Mouse (Mus musculus) 416B (cell line): ENCODE data around the gene Exoc3l.

Experiments
- DNase-seq: peaks from one replicate; pipeline ENCODE4 v3.0.0; 2011; ENCODE audit warnings: low read depth

Exoc3l gene

DNA sequence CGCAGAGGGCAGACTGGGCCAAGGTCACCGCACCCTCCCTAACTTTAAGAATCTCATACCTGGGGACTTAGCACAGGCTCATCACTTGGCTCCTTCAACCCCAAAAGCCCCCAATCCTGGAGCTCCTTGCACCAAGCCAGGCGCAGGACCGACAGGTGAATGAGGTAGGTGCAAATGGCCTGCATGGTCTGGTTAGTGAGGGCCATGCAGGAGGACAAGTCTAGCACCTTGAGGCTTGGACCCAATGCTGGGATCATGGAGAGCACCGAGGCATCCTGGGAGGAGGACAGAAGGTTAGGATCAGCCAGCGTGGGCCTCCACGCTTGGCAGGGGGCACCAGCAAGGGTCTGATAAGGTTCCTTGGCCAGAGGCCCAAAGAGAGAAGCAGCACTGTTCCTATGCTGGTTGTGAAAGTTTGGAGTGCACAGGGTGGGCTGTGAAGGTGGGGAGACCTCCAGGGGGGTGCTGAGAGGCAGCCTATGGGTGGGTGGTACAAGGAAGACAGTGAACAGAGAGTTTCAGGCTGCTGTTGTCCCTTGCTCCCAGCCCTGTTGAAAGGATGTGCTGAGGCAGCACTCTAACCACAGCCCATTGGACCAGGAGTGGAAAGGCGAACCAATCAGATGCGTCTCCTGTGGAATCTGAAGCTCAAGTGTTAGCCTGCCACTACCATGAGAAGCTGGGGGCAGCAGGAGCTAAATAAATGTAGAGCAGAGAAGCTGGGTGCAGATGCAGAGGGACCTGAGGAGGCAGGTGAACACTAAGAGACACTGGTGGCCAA lies 17.9 kb upstream of the Exoc3l start:
- DNase-seq = no peak

GRCm38 (mm10) chr8:105312891-105313481 lies 17.1 kb upstream of the Exoc3l start:
- DNase-seq = no peak

- no peak for DNase-seq
Measured at GRCm38 (mm10) chr8:105311718-105312117, 15.8 kb upstream of the Exoc3l start.

GRCm38 (mm10) chr8:105310118-105310517 lies 14.2 kb upstream of the Exoc3l start:
- no peak for DNase-seq

GRCm38 (mm10) chr8:105309142-105309847 lies 13.4 kb upstream of the Exoc3l start:
- DNase-seq = no peak

GRCm38 (mm10) chr8:105308428-105308827 lies 12.5 kb upstream of the Exoc3l start:
- no peak for DNase-seq

DNA sequence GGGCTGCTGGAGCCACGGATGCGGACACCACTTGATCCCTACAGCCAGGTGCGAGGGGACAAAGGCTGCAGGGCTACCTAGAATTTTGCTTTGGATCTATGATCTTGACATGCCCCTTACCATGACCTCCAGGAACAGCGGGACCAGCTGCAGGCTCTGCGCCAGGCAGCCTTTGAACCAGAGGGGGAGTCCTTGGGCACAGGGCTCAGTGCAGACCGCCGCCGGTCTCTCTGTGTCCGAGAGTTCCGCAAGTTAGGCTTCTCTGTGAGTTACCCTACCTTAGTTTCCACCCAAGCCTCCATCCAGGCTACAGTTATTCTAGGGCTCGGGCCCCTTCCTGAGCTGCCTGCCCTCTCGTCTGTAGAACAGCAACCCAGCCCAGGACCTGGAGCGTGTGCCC lies 11.8 kb upstream of the Exoc3l start:
- no peak for DNase-seq

- no peak for DNase-seq
Measured at GRCm38 (mm10) chr8:105306146-105306691, 10.3 kb upstream of the Exoc3l start.

DNA sequence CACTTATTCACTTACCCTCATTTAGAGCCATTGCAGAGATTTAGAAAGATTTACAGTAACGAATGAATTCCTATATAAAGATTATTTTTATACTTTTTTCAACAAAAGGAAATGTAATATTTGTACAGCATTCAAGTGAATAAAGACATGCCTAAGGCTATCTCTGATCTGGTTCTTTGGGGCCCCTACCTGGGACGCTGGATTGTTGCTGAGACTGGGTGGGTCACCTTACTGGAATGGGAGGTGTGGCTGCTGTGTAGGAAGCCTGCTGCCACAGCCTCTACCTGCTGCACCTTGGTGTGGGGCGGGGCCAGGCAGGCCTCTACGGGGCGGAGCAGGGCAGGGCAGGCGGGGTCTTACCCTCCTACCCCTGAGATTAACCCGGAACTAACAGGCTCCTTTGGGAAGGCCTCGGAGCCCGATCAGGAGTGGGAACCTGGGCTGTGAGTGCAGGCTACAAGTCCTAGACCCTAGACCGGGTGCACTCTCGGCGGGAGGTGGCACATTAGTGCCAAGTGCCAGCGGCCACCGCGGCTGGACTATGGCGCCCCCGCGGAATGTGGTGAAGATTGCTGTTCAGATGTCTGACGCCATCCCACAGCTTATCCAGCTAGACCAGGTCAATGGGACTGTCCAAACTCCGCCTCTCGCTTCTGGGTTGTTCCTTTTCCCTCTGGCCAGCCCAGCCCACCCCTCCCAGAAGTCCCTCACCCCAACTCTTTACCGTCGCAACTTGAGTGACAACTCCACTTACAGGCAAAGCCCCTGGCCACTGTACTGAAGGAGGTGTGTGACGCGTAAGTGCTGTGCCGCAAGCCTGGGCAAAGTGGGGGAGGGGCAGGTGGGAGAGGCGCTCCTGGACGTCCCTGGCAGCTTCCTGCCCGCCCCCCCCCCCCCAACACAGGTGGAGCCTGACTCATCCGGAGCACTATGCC lies 9.6 kb upstream of the Exoc3l start, which contains the start of gene Elmo3:
Gene Elmo3, plus strand, starts transcription at position 391 of the 935 bp plus-strand sequence.
- no peak for DNase-seq

DNA sequence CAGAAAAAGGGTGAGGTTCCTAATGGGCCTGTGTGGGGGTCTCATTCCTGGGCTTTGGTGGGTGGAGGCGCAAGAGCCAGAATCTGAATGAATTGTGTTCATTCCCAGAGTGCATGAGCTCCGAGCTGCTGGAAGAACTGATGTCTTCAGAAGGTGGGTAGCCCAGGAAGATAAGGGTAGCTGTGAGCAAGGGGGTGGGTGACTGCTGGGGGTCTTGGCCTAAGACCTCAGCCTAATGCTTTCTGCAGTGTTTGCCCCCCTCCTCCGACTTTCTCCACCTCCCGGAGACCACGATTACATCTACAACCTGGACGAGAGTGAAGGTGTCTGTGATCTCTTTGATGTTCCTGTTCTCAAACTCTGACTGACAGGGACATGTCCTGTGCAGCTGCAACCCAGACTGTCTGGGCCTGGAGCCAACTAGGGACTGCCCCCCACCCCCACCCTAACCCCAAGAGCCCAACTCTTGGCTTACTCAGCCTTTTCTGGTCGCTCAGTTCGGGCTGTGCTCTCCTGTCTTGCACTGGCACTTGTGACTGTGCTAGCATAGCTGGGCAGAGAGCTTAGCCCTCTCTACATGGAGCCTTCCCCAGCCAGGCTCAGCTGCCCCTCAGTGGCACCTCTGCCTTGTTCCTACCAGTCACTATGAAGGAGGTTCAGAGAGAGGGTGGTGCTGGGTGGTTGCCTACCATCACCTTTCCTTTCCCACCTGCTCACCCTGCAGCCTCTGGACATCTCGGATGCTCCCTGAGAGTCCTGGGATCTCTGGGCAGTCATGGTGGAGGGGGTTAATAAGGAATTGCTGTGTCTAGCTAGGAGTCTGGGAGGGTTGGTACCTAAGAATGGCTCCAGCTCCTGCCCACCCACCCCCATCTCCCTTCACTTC lies 8.7 kb upstream of the Exoc3l start:
- peak; percentile 47 for DNase-seq

DNA sequence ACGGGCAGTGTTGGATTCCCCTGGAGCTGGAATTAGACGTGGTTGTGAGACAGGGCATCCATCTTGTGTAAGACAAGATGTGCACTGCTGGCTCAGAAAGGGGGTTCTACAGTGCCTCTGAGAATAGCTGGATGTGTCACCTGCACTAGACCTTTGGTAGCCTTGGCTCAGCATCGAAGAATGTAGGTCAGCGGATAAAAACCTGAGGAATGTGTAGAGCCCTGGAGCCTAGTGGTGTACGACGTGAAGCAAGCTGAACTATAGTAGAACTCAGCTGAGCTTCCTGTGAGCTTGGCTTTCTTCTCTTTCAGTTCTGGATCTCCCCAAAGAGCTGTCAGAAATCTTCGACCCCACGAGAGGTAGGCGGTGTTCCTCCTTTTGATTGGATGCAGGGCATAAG lies 8.0 kb upstream of the Exoc3l start:
- no peak for DNase-seq

DNA sequence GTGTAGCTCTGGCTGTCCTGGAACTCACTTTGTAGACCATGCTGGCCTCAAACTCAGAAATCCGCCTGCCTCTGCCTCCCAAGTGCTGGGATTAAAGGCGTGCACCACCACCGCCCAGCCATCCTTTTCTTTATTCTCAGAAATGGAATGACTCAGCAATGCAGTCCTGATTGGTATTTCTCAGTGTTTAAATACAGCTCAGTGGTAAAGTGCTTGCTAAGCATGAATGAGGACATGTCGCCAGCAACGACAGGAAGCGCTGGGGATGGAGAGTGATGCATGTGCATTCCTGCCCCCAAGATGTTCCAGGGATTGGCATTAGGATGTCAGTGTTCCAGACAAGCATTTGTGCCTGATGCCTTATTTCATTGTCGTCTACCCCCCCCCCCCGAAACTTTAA lies 7.5 kb upstream of the Exoc3l start:
- DNase-seq = no peak

DNA sequence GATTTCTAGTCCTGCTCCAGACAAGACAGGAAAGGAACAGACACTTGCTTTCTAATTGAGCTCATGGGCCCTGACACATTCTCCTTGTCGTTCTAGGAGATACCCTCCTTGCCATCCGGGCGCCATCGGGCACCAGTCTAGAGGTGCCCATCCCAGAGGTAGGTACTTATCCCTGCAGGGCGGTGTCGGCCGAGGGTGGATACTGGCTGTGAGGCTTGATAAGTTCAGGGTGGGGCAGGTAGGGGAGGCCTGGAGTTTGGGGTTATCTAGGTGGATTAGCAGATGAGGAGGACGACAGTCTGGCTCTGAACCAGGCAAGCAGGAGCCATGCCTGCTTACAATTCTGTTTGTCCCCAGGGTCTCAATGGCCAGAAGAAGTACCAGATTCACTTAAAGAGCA lies 4.1 kb upstream of the Exoc3l start:
- DNase-seq = no peak

- DNase-seq = peak; percentile 30
Measured at GRCm38 (mm10) chr8:105298351-105299252, 2.7 kb upstream of the Exoc3l start.

GRCm38 (mm10) chr8:105297511-105298192 lies 1.8 kb upstream of the Exoc3l start, which contains the start of gene E2f4:
TSS of gene E2f4 (plus strand) at chr8:105297663.
- DNase-seq = peak; percentile 91

DNA sequence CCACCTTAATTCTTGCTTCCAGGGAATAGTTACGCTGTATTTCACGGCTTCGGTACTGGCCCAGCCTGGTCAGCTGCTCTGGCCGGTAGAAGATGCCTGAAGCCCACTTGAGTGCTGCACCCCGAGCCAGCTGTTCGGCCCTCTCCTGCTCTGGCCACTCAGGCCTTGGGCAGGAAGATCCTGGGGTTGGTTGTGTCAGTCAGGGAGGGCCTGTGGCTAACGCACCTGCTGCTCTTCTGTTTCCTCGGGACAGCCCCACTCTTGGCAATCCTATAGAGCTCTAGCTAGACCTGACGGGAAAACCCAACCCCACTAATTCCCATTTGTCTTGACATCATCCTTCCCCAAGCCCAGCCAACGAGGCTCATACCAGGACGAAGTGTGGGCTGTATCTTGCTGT lies 645 bp downstream of the Exoc3l start:
- no peak for DNase-seq

DNA sequence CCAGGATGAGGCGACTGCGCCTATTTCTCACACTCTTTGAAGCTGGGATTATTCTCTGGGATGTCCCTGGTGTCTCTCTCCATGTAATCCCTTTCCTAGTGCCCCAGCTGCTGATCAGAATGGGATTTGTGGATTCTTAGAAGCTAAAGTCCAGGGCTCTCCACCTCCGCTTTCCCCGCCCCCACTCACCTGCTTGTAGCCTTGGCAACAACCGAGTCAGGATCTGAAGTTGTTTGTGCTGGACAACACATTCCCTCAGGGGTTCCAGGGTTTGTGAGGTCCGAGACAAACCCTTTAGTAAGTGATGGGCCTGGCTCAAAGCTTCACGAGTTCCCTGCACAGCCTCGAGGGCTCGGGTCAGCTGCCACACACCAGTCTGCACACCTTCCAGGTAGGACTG lies 1.1 kb downstream of the Exoc3l start:
- DNase-seq = no peak

DNA sequence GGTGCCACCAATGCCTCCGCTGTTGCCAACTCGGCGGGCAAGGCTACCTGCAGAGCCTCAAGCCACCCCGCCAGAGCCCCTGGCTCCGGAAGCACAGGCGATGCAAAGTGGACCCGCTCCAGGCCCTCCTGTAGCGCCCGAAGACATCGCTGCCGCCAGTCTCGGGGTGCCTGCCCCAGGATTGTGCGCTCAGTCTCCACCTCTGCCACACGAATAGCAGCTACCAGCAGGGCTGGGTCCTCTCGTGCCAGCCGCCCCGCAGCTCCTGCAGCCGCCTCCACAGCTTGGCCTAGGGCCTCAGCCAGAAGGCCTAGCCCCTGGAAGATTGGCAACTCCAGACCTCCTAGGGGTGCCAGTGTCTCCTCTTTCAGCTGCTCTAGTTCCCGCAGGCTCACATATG lies 2.5 kb downstream of the Exoc3l start:
- no peak for DNase-seq

GRCm38 (mm10) chr8:105292471-105292870 lies 3.4 kb downstream of the Exoc3l start:
- no peak for DNase-seq
